Mouse (Mus musculus): ENCODE measurements around the gene Zfp94.

Zfp94 gene

GRCm38 (mm10) chr7:24271191-24271590 is 45.3 kb downstream of the Zfp94 start:
- DNase-seq, result no peak

GRCm38 (mm10) chr7:24270288-24270672 is 46.2 kb downstream of the Zfp94 start, which contains the start of gene Zfp93:
Gene Zfp93 (plus strand): TSS chr7:24270420.
- DNase-seq, result peak; percentile 91

GRCm38 (mm10) chr7:24269667-24270287 is 46.7 kb downstream of the Zfp94 start:
- no peak for DNase-seq

- DNase-seq, result no peak
Measured at GRCm38 (mm10) chr7:24269256-24269655, 47.2 kb downstream of the Zfp94 start.

GRCm38 (mm10) chr7:24268176-24269155 is 48.0 kb downstream of the Zfp94 start:
- DNase-seq, result no peak

GRCm38 (mm10) chr7:24260000-24260312 is 56.5 kb downstream of the Zfp94 start:
- DNase-seq, result no peak

- no peak for DNase-seq
Measured at GRCm38 (mm10) chr7:24259306-24259999, 57.0 kb downstream of the Zfp94 start.

- DNase-seq, result peak; percentile 93
Measured at GRCm38 (mm10) chr7:24254633-24255474, 61.6 kb downstream of the Zfp94 start, which contains the start of gene Zfp108. Gene Zfp108 (plus strand): TSS chr7:24254794.

GRCm38 (mm10) chr7:24253779-24254615 is 62.5 kb downstream of the Zfp94 start:
- no peak for DNase-seq

Measured in right cerebral cortex, adult 18-20 months (tissue).